Mouse (Mus musculus): ENCODE measurements at regions not wholly inside any gene's neighbourhood (a gene's known extent, or its start where the extent isn't known, plus 50 kb on each side); places are given as distances from the start of the nearest gene placed in this dataset.

DNA sequence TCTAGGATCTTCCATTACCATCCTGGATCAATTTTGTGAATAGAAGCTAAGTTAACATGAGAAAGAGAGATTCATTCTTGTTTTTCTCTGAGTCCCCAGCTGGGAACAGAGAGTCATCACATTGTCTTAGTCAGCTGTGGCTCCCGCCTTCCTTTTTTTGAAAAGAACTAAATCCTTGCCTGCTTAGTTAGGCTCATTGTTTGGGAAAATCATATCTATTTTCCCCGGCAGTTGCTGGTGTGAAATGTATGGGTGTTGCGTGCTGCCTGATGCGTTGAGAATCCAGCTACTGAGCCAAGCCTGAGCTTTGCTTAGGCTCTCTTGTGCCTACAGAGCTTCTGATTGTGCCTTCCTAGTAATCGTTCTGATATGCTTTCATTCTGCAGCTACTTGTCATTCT lies 66.3 kb downstream of the Fam50b start:
- peaks cover 9% of the 10 kb centered on the region for H3K9me3 ChIP-seq (ENCODE audit: low read length)
- peaks cover 4% of the 10 kb centered on the region; the same call in 1 of the 2 replicates for H3K27me3 ChIP-seq (ENCODE audit: insufficient read depth, low read length)
- H3K36me3 ChIP-seq (ENCODE audit: insufficient read depth, low read length) = no peaks in the 10 kb centered on the region
- TF ChIP-seq POU5F1 (IDR thresholded peaks at IDR 0.05; ENCODE audit: borderline replicate concordance, low read length) (no peak), NANOG (IDR thresholded peaks at IDR 0.05; ENCODE audit: borderline replicate concordance, low read length) (no peak), CTCF (conservative IDR thresholded peaks at IDR 0.05; ENCODE audit: low read length) (no peak)
- H3K4me1 ChIP-seq (replicated peaks; ENCODE audit: low read depth, low read length) = no peaks in the 10 kb centered on the region
- H3K4me3 ChIP-seq (replicated peaks; ENCODE audit: low read length) = no peak overlapping the region

GRCm38 (mm10) chr13:34806532-34807092 lies 68.5 kb upstream of the Prpf4b start:
- Histone ChIP-seq H3K27me3 (ENCODE audit: insufficient read depth, low read length) (0 out of 2 replicates have a peak, but pooled peaks cover 4% of the 10 kb centered on the region), H3K9me3 (ENCODE audit: low read length) (peaks cover 9% of the 10 kb centered on the region), H3K36me3 (ENCODE audit: insufficient read depth, low read length) (no peaks in the 10 kb centered on the region), H3K4me1 (replicated peaks; ENCODE audit: low read depth, low read length) (no peaks in the 10 kb centered on the region), H3K4me3 (replicated peaks; ENCODE audit: low read length) (no peak overlapping the region)
- no peak for TF ChIP-seq POU5F1 (IDR thresholded peaks at IDR 0.05; ENCODE audit: borderline replicate concordance, low read length)
- no peak for TF ChIP-seq NANOG (IDR thresholded peaks at IDR 0.05; ENCODE audit: borderline replicate concordance, low read length)

DNA sequence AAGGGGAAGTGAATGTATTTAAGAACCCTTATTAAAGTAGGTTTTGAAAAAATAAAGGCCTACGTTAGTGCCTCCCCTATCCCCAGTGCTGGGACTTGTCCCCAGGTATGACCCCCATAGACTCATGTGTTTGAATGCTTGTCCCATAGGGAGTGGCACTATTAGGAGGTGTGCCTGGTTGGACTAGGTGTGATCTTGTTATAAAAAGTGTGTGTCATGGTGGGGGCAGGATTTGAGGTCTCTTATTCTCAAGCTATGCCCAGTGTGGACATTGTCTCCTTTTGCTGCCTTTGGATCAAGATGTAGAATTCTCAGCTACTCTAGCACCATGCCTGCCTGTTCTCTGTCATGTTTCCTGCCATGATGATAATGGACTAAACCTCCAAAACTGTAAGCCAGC lies 65.6 kb upstream of the Prpf4b start:
- TF ChIP-seq NANOG (IDR thresholded peaks at IDR 0.05; ENCODE audit: borderline replicate concordance, low read length) = no peak
- no peak for TF ChIP-seq POU5F1 (IDR thresholded peaks at IDR 0.05; ENCODE audit: borderline replicate concordance, low read length)
- no peak for TF ChIP-seq CTCF (conservative IDR thresholded peaks at IDR 0.05; ENCODE audit: low read length)
- H3K27me3 ChIP-seq (ENCODE audit: insufficient read depth, low read length) = 0 out of 2 replicates have a peak, but pooled peaks cover under 1% of the 10 kb centered on the region
- no peaks in the 10 kb centered on the region for H3K36me3 ChIP-seq (ENCODE audit: insufficient read depth, low read length)
- H3K4me1 ChIP-seq (replicated peaks; ENCODE audit: low read depth, low read length) = peaks cover 4% of the 10 kb centered on the region
- H3K4me3 ChIP-seq (replicated peaks; ENCODE audit: low read length) = no peak overlapping the region
- H3K9me3 ChIP-seq (ENCODE audit: low read length) = peaks cover 5% of the 10 kb centered on the region; the same call in 1 of the 2 replicates

GRCm38 (mm10) chr13:34814161-34815056 lies 60.7 kb upstream of the Prpf4b start:
- TF ChIP-seq NANOG (IDR thresholded peaks at IDR 0.05; ENCODE audit: borderline replicate concordance, low read length) (no peak), POU5F1 (IDR thresholded peaks at IDR 0.05; ENCODE audit: borderline replicate concordance, low read length) (no peak), CTCF (conservative IDR thresholded peaks at IDR 0.05; ENCODE audit: low read length) (no peak)
- Histone ChIP-seq H3K9me3 (ENCODE audit: low read length) (peaks cover 5% of the 10 kb centered on the region; the same call in 1 of the 2 replicates), H3K27me3 (ENCODE audit: insufficient read depth, low read length) (no peaks in the 10 kb centered on the region), H3K4me1 (replicated peaks; ENCODE audit: low read depth, low read length) (peaks cover 12% of the 10 kb centered on the region), H3K36me3 (ENCODE audit: insufficient read depth, low read length) (no peaks in the 10 kb centered on the region), H3K4me3 (replicated peaks; ENCODE audit: low read length) (peak overlapping the region; percentile 7; the same call in 1 of the 2 replicates)

- Histone ChIP-seq H3K27me3 (ENCODE audit: insufficient read depth, low read length) (no peaks in the 10 kb centered on the region), H3K4me3 (replicated peaks; ENCODE audit: low read length) (peak overlapping the region; percentile 7; the same call in 1 of the 2 replicates), H3K4me1 (replicated peaks; ENCODE audit: low read depth, low read length) (peaks cover 12% of the 10 kb centered on the region), H3K36me3 (ENCODE audit: insufficient read depth, low read length) (no peaks in the 10 kb centered on the region), H3K9me3 (ENCODE audit: low read length) (peaks cover 5% of the 10 kb centered on the region; the same call in 1 of the 2 replicates)
- TF ChIP-seq CTCF (conservative IDR thresholded peaks at IDR 0.05; ENCODE audit: low read length) (no peak), POU5F1 (IDR thresholded peaks at IDR 0.05; ENCODE audit: borderline replicate concordance, low read length) (no peak), NANOG (IDR thresholded peaks at IDR 0.05; ENCODE audit: borderline replicate concordance, low read length) (no peak)
These were observed 60.1 kb upstream of the Prpf4b start for GRCm38 (mm10) chr13:34815057-34815410.

GRCm38 (mm10) chr13:34818211-34818610 lies 56.9 kb upstream of the Prpf4b start:
- peaks cover 12% of the 10 kb centered on the region for H3K4me1 ChIP-seq (replicated peaks; ENCODE audit: low read depth, low read length)
- no peak overlapping the region for H3K4me3 ChIP-seq (replicated peaks; ENCODE audit: low read length)
- H3K9me3 ChIP-seq (ENCODE audit: low read length) = no peaks in the 10 kb centered on the region
- no peak for TF ChIP-seq POU5F1 (IDR thresholded peaks at IDR 0.05; ENCODE audit: borderline replicate concordance, low read length)
- no peak for TF ChIP-seq NANOG (IDR thresholded peaks at IDR 0.05; ENCODE audit: borderline replicate concordance, low read length)
- no peak for TF ChIP-seq CTCF (conservative IDR thresholded peaks at IDR 0.05; ENCODE audit: low read length)
- no peaks in the 10 kb centered on the region for H3K36me3 ChIP-seq (ENCODE audit: insufficient read depth, low read length)
- no peaks in the 10 kb centered on the region for H3K27me3 ChIP-seq (ENCODE audit: insufficient read depth, low read length)

GRCm38 (mm10) chr13:34820423-34820822 lies 54.7 kb upstream of the Prpf4b start:
- H3K4me3 ChIP-seq (replicated peaks; ENCODE audit: low read length) = no peak overlapping the region
- H3K9me3 ChIP-seq (ENCODE audit: low read length) = no peaks in the 10 kb centered on the region
- H3K27me3 ChIP-seq (ENCODE audit: insufficient read depth, low read length) = no peaks in the 10 kb centered on the region
- TF ChIP-seq NANOG (IDR thresholded peaks at IDR 0.05; ENCODE audit: borderline replicate concordance, low read length) (no peak), POU5F1 (IDR thresholded peaks at IDR 0.05; ENCODE audit: borderline replicate concordance, low read length) (no peak), CTCF (conservative IDR thresholded peaks at IDR 0.05; ENCODE audit: low read length) (no peak)
- H3K4me1 ChIP-seq (replicated peaks; ENCODE audit: low read depth, low read length) = no peaks in the 10 kb centered on the region
- no peaks in the 10 kb centered on the region for H3K36me3 ChIP-seq (ENCODE audit: insufficient read depth, low read length)

DNA sequence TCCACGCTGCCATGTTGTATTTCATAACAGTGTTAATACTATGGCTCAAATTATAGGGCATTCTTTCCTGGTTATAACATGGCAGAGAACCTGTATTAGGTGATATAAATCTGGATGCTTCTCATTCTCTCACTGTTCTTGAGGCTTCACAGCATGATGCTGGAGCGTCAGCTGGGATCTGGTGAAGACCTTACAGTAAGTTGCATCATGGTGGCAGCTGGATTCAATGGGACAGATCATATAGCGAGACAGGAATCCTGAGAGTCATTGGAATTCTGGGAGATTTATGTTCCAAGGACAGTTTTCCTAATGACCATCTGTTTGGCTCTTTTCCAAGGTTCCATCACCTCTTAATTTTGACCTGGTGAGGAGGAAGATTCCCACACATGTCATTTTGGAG lies 53.2 kb upstream of the Prpf4b start:
- Histone ChIP-seq H3K4me3 (replicated peaks; ENCODE audit: low read length) (no peak overlapping the region), H3K9me3 (ENCODE audit: low read length) (peaks cover 12% of the 10 kb centered on the region), H3K27me3 (ENCODE audit: insufficient read depth, low read length) (no peaks in the 10 kb centered on the region), H3K4me1 (replicated peaks; ENCODE audit: low read depth, low read length) (peaks cover 5% of the 10 kb centered on the region), H3K36me3 (ENCODE audit: insufficient read depth, low read length) (no peaks in the 10 kb centered on the region)
- TF ChIP-seq POU5F1 (IDR thresholded peaks at IDR 0.05; ENCODE audit: borderline replicate concordance, low read length) = no peak
- no peak for TF ChIP-seq CTCF (conservative IDR thresholded peaks at IDR 0.05; ENCODE audit: low read length)
- no peak for TF ChIP-seq NANOG (IDR thresholded peaks at IDR 0.05; ENCODE audit: borderline replicate concordance, low read length)
